Mouse (Mus musculus) heart, postnatal 0 days (tissue): ENCODE measurements around the gene Tmem136. TPM values are rescaled to one million over a fixed set of nuclear protein-coding genes. Genes with fewer than 3 reads are reported as not detected.
"Not testable (repeated sequence)": the region's sequence is repeated elsewhere in the genome, so short reads cannot be mapped to it uniquely, and the experiment has no call there.

Experiments
- ATAC-seq: fragments of 200-750 bp; cut with Nextera tagmentation; 2 replicates; pipeline ENCODE4 v1.8.0; 2017; ENCODE audit warnings: low read depth, moderate number of reproducible peaks, moderate library complexity; ENCODE audit not compliant: insufficient read depth
- DNase-seq: peaks from one replicate; pipeline ENCODE4 v3.0.0-alpha.2; 2016; ENCODE audit warnings: low spot score
- H3K27ac ChIP-seq: fragments of 300-500 bp; sonication (generic); 2 replicates; pipeline ENCODE4 v1.5.1; 2014; ENCODE audit warnings: low read depth, mild to moderate bottlenecking
- H3K27me3 ChIP-seq: fragments of 300-500 bp; sonication (generic); 2 replicates; pipeline ENCODE4 v1.6.1; 2014; ENCODE audit warnings: low read length, mixed read lengths; ENCODE audit not compliant: control insufficient read depth, insufficient read depth
- H3K36me3 ChIP-seq: fragments of 300-500 bp; sonication (generic); replicated peaks from 2 replicates; pipeline ENCODE4 v1.6.1; 2014; ENCODE audit warnings: low read length, mixed read lengths; ENCODE audit not compliant: control insufficient read depth, insufficient read depth
- H3K4me1 ChIP-seq: fragments of 300-500 bp; sonication (generic); 2 replicates; pipeline ENCODE4 v1.6.1; 2014; ENCODE audit warnings: antibody characterized with exemption; ENCODE audit not compliant: control insufficient read depth, insufficient read depth
- H3K4me2 ChIP-seq: fragments of 300-500 bp; sonication (generic); 2 replicates; pipeline ENCODE4 v1.6.1; 2014; ENCODE audit warnings: low read depth, mild to moderate bottlenecking, low read length, moderate library complexity
- H3K4me3 ChIP-seq: fragments of 300-500 bp; sonication (generic); 2 replicates; pipeline ENCODE4 v1.5.1; 2014; ENCODE audit warnings: low read depth, low read length
- H3K9ac ChIP-seq: fragments of 300-500 bp; sonication (generic); replicated peaks from 2 replicates; pipeline ENCODE4 v1.6.1; 2014; ENCODE audit warnings: low read depth, low read length, mixed read lengths
- H3K9me3 ChIP-seq: fragments of 300-500 bp; sonication (generic); replicated peaks from 2 replicates; pipeline ENCODE4 v1.6.1; 2016; ENCODE audit warnings: low read length; ENCODE audit not compliant: control insufficient read depth
- CTCF ChIP-seq: IDR thresholded peaks from 2 replicates; pipeline ENCODE4 v1.5.1; 2016; ENCODE audit warnings: antibody characterized with exemption, control low read depth, low read depth
- EP300 ChIP-seq: IDR thresholded peaks from 2 replicates; pipeline ENCODE4 v1.6.1; 2016; ENCODE audit warnings: antibody characterized with exemption, low read depth
- WGBS: fragments of 180-500 bp; shearing (Covaris S2); extraction: QIAGEN DNeasy Blood & Tissue Kit; methylation state at CpG from one replicate; pipeline ENCODE4 v1.1.7; 2014; 5-methylcytosine and 5-hydroxymethylcytosine counted together
- polyA plus RNA-seq: library from polyadenylated mRNA; unstranded; fragments of >200 nt; fragmentation: Nextera tagmentation; extraction: Ambion mirVana; gene quantifications from 2 replicates; pipeline ENCODE4 v1.2.1, GENCODE M21; 2015
- total RNA-seq: library from RNA; depleted of rRNA; stranded (reverse); fragments of >200 nt; gene quantifications from 2 replicates; pipeline ENCODE4 v1.2.3, GENCODE M21; 2014; ENCODE audit warnings: low replicate concordance

Gene Tmem136
- total and polyA plus RNA-seq, 2 experiments from 2014 or later = 5.5 to 8.0 TPM

DNA sequence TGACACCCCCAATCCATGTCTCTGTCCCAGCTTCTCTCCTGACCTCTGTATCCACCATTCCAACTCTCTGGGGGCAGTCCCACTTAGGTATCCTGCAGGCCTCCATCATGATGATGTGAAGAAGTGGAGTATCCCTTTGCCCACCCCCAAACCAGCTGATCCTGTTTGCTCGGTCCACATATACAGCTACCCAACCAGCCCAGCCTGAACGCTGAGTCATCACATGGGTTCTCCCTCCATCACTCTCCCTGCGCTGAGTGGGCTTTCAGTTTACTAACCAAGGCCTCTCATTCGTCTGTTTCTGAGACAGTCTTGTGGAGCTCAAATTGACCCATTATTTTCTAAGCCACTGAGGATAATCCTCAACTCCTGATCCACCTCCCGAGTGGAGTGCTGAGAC is 15.6 kb upstream of the Tmem136 start:
- ATAC-seq (no peak), DNase-seq (no peak)
- Histone ChIP-seq H3K4me3 (no peak overlapping the region), H3K4me2 (no peak overlapping the region), H3K27me3 (no peaks in the 10 kb centered on the region), H3K9me3 (no peaks in the 10 kb centered on the region), H3K4me1 (0 out of 2 replicates have a peak, but pooled peaks cover 5% of the 10 kb centered on the region), H3K36me3 (no peaks in the 10 kb centered on the region), H3K9ac (no peak overlapping the region), H3K27ac (no peak overlapping the region)
- WGBS = 67% methylated on average over 5 of the region's 5 CpGs
- TF ChIP-seq CTCF = no peak
- TF ChIP-seq EP300 = no peak

DNA sequence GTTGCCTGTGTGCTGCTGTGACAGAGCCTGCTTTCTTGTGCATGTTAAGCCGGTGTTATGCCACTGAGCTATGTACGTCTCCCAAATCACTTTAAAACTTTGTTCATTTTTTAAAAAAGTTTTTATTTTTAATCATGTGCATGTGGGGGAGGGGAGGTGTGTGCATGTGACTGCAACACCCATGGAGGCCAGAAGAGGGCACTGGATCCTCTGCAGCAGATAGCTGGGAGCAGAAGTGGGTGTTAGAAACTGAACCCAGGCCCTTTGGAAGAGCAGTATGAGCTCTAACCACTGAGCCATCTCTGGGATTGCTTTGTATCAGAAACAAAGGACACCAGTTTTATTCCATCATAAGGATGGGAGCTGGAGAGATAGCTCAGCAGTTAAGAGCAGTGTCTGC is 14.3 kb upstream of the Tmem136 start:
- ATAC-seq (no peak), DNase-seq (no peak)
- no peaks in the 10 kb centered on the region for H3K9me3 ChIP-seq
- no peak overlapping the region for H3K4me3 ChIP-seq
- no peaks in the 10 kb centered on the region for H3K36me3 ChIP-seq
- 0 out of 2 replicates have a peak, but pooled peaks cover 5% of the 10 kb centered on the region for H3K4me1 ChIP-seq
- 0 out of 2 replicates have a peak, but pooled peaks have one; percentile 5 for TF ChIP-seq CTCF
- no peak for TF ChIP-seq EP300
- H3K27me3 ChIP-seq = no peaks in the 10 kb centered on the region
- H3K27ac ChIP-seq = no peak overlapping the region
- WGBS = 85% methylated on average over 2 of the region's 2 CpGs
- H3K4me2 ChIP-seq = no peak overlapping the region
- H3K9ac ChIP-seq = no peak overlapping the region

DNA sequence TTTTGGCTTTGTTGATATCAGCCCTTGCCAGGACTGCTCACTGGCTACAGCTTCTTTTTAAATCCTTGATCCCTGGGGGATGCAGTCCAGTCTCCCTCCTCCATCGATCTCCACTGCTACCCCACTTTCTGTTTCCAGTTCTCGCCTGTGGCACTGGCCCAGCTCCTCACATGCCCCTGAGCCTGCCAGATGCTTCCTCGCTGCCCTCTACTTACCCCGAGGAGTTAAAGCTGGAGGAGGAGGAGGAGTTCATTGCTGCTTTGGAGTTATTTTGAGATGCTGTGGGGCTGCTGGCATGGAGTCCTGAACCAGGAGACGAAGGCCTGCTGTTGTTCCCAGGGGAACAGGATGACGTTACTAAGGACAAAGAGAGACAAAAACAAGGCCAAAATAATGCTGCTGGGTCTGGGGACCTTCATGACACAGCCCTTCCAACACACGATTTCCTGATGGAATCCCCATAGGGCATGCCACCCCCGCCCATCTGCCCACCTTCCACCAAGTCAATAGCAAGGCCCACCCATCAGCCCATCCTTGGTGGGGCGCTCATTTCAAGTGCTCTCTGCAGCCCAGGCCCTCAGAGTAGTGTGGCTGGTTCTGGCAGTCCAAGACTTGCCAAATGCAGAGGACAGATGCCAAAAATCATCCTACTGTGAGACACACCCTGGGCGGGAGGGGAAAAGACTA is 10.9 kb upstream of the Tmem136 start:
- H3K27me3 ChIP-seq = no peaks in the 10 kb centered on the region
- TF ChIP-seq CTCF (no peak), EP300 (no peak)
- no peak overlapping the region for H3K9ac ChIP-seq
- H3K9me3 ChIP-seq = no peaks in the 10 kb centered on the region
- peak; percentile 10 for DNase-seq
- no peak overlapping the region for H3K4me3 ChIP-seq
- WGBS = 38% methylated on average over 10 of the region's 10 CpGs
- H3K4me2 ChIP-seq = no peak overlapping the region
- H3K27ac ChIP-seq = no peak overlapping the region
- ATAC-seq = peak; percentile 28; the same call in 1 of the 2 replicates
- H3K36me3 ChIP-seq = no peaks in the 10 kb centered on the region
- H3K4me1 ChIP-seq = 0 out of 2 replicates have a peak, but pooled peaks cover 5% of the 10 kb centered on the region

DNA sequence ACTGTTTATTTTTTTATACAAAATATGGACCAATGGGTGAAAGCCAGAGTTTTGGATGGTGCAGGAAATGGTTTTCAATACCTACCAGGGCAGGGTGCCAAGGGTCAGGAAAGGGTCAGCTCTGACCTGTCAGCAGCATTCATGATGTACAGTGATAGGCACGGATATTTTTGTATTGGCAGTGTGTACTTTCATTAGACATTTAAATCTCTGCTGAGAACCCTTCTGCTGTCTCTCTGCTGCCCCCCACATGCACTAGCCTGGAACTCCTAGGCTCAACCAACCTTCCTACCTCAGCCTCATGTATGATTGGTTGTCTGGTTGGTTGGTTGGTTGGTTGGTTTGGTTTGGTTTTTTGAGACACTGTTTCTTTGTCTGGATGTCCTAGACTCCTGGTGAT is 6.0 kb upstream of the Tmem136 start:
- Histone ChIP-seq H3K4me2 (no peak overlapping the region), H3K27ac (no peak overlapping the region), H3K9ac (no peak overlapping the region), H3K4me1 (0 out of 2 replicates have a peak, but pooled peaks cover under 1% of the 10 kb centered on the region), H3K4me3 (no peak overlapping the region), H3K27me3 (no peaks in the 10 kb centered on the region), H3K9me3 (no peaks in the 10 kb centered on the region), H3K36me3 (no peaks in the 10 kb centered on the region)
- 4% methylated on average over 1 of the region's 1 CpGs for WGBS
- DNase-seq = no peak
- no peak; the same call in 1 of the 2 replicates for ATAC-seq
- TF ChIP-seq CTCF = peak; percentile 36
- TF ChIP-seq EP300 = no peak

DNA sequence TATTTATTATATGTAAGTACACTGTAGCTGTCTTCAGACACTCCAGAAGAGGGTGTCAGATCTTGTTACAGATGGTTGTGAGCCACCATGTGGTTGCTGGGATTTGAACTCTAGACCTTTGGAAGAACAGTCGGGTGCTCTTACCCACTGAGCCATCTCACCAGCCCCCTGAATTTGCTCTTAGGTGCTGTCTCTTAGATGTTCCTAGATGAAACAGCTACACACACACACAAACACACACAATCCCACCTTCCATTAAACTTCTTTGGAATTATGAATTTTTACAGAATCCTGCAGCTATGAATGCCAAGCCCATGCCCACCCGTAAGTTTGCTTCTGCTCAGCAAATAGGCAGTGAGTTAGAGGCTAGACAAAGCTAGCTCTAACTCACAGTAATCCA is 5.6 kb upstream of the Tmem136 start:
- H3K4me2 ChIP-seq, H3K4me1 ChIP-seq, H3K9ac ChIP-seq, H3K36me3 ChIP-seq, DNase-seq, H3K27me3 ChIP-seq, H3K9me3 ChIP-seq, ATAC-seq, H3K27ac ChIP-seq, H3K4me3 ChIP-seq: not testable (repeated sequence)
- 85% methylated on average over 2 of the region's 2 CpGs for WGBS

DNA sequence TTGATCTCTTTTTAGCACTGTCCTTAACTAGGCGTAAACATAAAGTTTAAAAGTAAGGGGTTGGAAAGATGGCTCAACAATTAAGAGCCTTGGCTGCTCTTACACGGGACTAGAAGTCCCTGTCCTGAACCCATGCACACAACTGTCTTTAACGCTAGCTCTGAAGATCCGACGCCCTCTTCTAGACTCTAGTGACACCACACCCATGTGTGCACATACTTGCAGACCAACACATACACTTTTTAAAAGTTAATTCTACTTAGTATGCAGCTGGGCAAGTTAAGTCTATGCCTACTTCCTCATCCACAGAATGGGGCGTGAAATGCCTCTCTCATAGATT is 597 bp upstream of the Tmem136 start:
- 89% methylated on average over 6 of the region's 6 CpGs for WGBS
- Histone ChIP-seq H3K4me3 (no peak overlapping the region), H3K27me3 (no peaks in the 10 kb centered on the region), H3K36me3 (no peaks in the 10 kb centered on the region), H3K4me1 (peaks cover 9% of the 10 kb centered on the region; the same call in 1 of the 2 replicates), H3K9me3 (no peaks in the 10 kb centered on the region), H3K27ac (no peak overlapping the region), H3K9ac (no peak overlapping the region), H3K4me2 (no peak overlapping the region)
- TF ChIP-seq EP300 = no peak
- TF ChIP-seq CTCF = no peak
- DNase-seq = no peak
- ATAC-seq = no peak
